Mouse (Mus musculus) midbrain, embryonic 11.5 days (tissue): ENCODE data around the gene Twnk. TPM values are rescaled to one million over a fixed set of nuclear protein-coding genes. Genes with fewer than 3 reads are reported as not detected.

ENCODE experiments used
- ATAC-seq: fragments of 200-750 bp; cut with Nextera tagmentation; 2 replicates; pipeline ENCODE4 v1.8.0; 2017; ENCODE audit warnings: moderate TSS enrichment, moderate library complexity; ENCODE audit not compliant: low FRiP score
- DNase-seq: peaks from one replicate; pipeline ENCODE4 v3.0.0; 2015; ENCODE audit warnings: low spot score; ENCODE audit errors: missing footprints
- H3K27ac ChIP-seq: fragments of 300-500 bp; sonication (generic); 2 replicates; pipeline ENCODE4 v1.5.1; 2014; ENCODE audit warnings: low read depth, low read length
- H3K27me3 ChIP-seq: fragments of 300-500 bp; sonication (generic); 2 replicates; pipeline ENCODE4 v1.6.1; 2014; ENCODE audit warnings: mild to moderate bottlenecking, low read length, moderate library complexity, mixed read lengths; ENCODE audit not compliant: control insufficient read depth, insufficient read depth
- H3K36me3 ChIP-seq: fragments of 300-500 bp; sonication (generic); 2 replicates; pipeline ENCODE4 v1.6.1; 2014; ENCODE audit warnings: mild to moderate bottlenecking, low read length, moderate library complexity, mixed read lengths; ENCODE audit not compliant: control insufficient read depth, insufficient read depth
- H3K4me1 ChIP-seq: fragments of 300-500 bp; sonication (generic); 2 replicates; pipeline ENCODE4 v1.6.1; 2014; ENCODE audit warnings: low read length; ENCODE audit not compliant: control insufficient read depth, insufficient read depth
- H3K4me2 ChIP-seq: fragments of 300-500 bp; sonication (generic); 2 replicates; pipeline ENCODE4 v1.6.1; 2014; ENCODE audit warnings: mild to moderate bottlenecking, moderate library complexity
- H3K4me3 ChIP-seq: fragments of 300-500 bp; sonication (generic); 2 replicates; pipeline ENCODE4 v1.5.1; 2014; ENCODE audit warnings: low read depth, low read length
- H3K9ac ChIP-seq: fragments of 300-500 bp; sonication (generic); 2 replicates; pipeline ENCODE4 v1.6.1; 2014; ENCODE audit warnings: low read length
- H3K9me3 ChIP-seq: fragments of 300-500 bp; sonication (generic); 2 replicates; pipeline ENCODE4 v1.6.1; 2016; ENCODE audit warnings: low read length; ENCODE audit not compliant: control insufficient read depth
- WGBS: fragments of 180-500 bp; shearing (Covaris S2); extraction: QIAGEN DNeasy Blood & Tissue Kit; methylation state at CpG from one replicate; pipeline ENCODE4 v1.1.7; 2014; 5-methylcytosine and 5-hydroxymethylcytosine counted together
- polyA plus RNA-seq: library from polyadenylated mRNA; unstranded; fragments of >200 nt; fragmentation: Nextera tagmentation; extraction: Ambion mirVana; gene quantifications from 2 replicates; pipeline ENCODE4 v1.2.1, GENCODE M21; 2014

Twnk gene
- polyA plus RNA-seq, 1 experiment from 2014 or later, result 14.2 TPM

DNA sequence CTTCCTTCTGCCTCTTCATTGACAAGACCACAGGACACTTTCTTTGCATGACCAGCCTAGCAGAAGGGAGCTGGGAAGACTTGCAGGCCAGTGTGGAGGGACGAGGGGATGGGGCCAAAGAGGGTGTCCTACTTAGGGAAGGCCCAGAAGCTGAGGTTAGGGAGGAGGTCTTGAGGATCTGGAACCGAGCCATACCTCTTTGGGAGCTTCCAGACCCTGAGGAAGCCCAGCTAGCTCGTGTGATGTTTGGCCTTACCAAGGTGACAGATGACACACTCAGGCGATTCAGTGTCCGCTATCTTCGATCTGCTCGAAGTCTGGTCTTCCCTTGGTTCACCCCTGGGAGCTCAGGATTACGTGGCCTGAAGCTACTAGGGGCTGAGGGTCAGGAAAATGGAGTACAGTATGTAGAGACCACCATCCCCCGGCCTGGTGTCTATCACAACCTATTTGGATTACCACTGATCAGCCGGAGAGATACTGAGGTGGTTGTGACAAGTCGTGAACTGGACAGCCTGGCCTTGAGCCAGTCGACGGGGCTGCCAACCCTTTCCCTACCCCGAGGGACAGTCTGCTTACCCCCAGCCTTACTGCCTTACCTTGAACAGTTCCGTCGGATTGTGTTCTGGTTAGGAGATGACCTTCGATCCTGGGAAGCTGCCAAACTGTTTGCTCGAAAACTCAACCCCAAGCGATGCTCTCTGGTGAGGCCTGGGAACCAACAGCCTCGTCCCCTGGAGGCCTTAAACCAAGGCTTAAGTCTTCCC, 2.1 kb downstream of the Twnk start:
- Histone ChIP-seq H3K4me3 (peak overlapping the region; percentile 70; the same call in 1 of the 2 replicates), H3K36me3 (peaks cover 9% of the 10 kb centered on the region), H3K9ac (no peak overlapping the region), H3K4me2 (peak overlapping the region; percentile 75), H3K27me3 (no peaks in the 10 kb centered on the region), H3K4me1 (peaks cover 14% of the 10 kb centered on the region; the same call in 1 of the 2 replicates), H3K27ac (no peak overlapping the region), H3K9me3 (no peaks in the 10 kb centered on the region)
- no peak for ATAC-seq
- no peak for DNase-seq
- WGBS, result 94% methylated on average over 20 of the region's 20 CpGs

DNA sequence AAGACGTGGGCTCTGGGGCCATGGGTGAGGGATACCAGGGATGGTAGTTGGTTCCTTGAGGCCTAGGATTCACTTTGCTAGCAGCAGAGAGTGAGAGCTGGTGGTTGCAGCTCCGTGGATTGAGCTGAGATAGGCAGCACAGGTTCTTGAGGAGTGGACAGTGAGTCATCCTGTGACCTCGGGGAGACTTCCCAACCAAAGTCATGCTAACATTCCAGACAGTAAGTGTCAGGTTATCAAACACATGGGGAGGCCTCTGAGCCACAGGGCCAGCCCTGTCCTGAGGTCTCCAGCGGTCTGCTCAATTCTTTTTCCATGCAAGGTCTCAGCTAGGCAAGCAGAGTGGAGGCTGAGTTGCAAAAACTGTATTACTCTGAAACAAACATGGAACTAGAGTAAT, 5.2 kb downstream of the Twnk start:
- no peak overlapping the region for H3K9ac ChIP-seq
- H3K4me2 ChIP-seq, result no peak overlapping the region
- no peaks in the 10 kb centered on the region for H3K27me3 ChIP-seq
- no peaks in the 10 kb centered on the region for H3K9me3 ChIP-seq
- 94% methylated on average over 4 of the region's 4 CpGs for WGBS
- ATAC-seq (no peak), DNase-seq (no peak)
- H3K27ac ChIP-seq, result no peak overlapping the region
- H3K4me3 ChIP-seq, result no peak overlapping the region
- peaks cover 7% of the 10 kb centered on the region for H3K36me3 ChIP-seq
- H3K4me1 ChIP-seq, result peaks cover 17% of the 10 kb centered on the region

DNA sequence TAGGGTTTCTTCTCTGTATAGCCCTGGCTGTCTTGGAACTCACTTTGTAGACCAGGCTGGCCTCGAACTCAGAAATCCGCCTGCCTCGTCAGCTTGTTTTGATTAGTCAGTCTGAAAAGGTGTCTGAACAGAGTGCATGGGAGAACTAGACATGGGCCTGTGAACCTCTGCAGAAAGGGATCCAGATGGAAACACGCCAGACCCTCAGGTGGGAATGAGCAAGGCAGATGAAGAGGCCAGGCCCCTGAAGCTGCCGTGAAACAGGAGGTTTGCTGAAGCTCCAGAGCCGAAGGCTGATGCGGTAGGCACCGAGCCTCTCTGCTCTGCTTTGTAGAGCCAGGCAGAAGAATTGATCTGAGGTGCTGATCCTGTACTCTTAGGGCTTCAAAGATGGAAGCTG, 6.8 kb downstream of the Twnk start:
- peaks cover 26% of the 10 kb centered on the region for H3K4me1 ChIP-seq
- ATAC-seq (no peak), DNase-seq (no peak)
- no peaks in the 10 kb centered on the region for H3K9me3 ChIP-seq
- peak overlapping the region; percentile 48; the same call in 1 of the 2 replicates for H3K27ac ChIP-seq
- no peak overlapping the region for H3K9ac ChIP-seq
- 86% methylated on average over 8 of the region's 8 CpGs for WGBS
- H3K4me2 ChIP-seq, result no peak overlapping the region
- H3K4me3 ChIP-seq, result no peak overlapping the region
- H3K27me3 ChIP-seq, result no peaks in the 10 kb centered on the region
- peaks cover 7% of the 10 kb centered on the region for H3K36me3 ChIP-seq

DNA sequence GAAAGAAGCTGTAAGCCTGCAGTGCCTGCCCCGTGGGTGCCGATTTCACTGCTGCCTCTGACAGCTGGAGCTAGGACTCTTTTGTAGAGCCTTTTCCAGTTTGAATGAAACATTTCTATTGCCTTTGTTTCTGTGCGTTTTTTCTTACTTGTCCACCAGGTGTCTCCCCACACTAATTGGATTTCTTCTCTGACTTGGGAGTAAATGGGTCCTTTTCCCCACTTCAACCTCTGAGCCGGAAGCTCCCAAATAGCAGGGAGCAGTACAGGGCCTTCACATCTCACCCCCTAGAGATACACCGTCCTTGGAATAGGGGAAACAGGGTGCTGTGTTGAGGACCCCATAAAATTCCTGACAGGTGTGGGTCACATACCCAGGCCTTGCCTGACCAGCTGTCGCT, 7.2 kb downstream of the Twnk start:
- no peak overlapping the region for H3K4me2 ChIP-seq
- H3K9ac ChIP-seq, result no peak overlapping the region
- H3K9me3 ChIP-seq, result no peaks in the 10 kb centered on the region
- peaks cover 24% of the 10 kb centered on the region for H3K4me1 ChIP-seq
- H3K27ac ChIP-seq, result peak overlapping the region; percentile 48; the same call in 1 of the 2 replicates
- no peaks in the 10 kb centered on the region for H3K27me3 ChIP-seq
- WGBS, result 39% methylated on average over 6 of the region's 6 CpGs
- peaks cover 7% of the 10 kb centered on the region for H3K36me3 ChIP-seq
- no peak for ATAC-seq
- H3K4me3 ChIP-seq, result no peak overlapping the region
- DNase-seq, result no peak

DNA sequence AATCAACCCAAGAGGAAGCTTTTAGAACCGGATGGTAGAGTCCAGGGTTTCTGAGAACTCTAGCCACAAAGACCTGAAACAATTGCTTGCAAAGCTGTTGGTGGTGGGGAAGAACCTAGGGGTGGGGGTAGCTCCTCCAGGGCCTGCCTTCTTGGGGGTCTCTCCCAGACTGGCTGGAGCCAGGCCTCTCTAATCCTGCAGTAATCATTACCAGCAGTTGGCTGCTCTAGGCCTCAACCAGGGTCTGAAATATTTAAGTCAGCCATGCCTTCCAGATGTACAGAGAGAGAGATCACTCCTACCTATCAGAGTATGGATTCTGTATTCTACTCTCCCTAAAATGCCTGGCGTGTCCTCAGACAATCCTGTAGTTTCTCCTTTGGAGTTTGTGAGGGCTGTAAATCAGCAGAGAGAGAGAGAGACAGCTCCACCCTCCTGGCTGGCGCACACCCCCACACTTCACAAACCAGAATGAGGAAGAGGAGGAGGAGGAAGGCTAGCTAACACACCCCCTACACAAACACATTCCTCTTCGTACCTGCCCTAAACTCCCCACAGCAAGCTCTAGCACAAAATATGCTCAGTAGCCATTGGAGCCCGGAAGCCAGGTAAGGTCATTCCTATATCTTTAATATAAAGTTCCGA, 8.2 kb downstream of the Twnk start:
- Histone ChIP-seq H3K9me3 (no peaks in the 10 kb centered on the region), H3K4me3 (no peak overlapping the region), H3K27me3 (no peaks in the 10 kb centered on the region), H3K27ac (no peak overlapping the region), H3K4me2 (no peak overlapping the region), H3K36me3 (peaks cover 7% of the 10 kb centered on the region), H3K4me1 (peaks cover 24% of the 10 kb centered on the region), H3K9ac (no peak overlapping the region)
- DNase-seq, result peak; percentile 84
- no peak for ATAC-seq
- 69% methylated on average over 6 of the region's 6 CpGs for WGBS

DNA sequence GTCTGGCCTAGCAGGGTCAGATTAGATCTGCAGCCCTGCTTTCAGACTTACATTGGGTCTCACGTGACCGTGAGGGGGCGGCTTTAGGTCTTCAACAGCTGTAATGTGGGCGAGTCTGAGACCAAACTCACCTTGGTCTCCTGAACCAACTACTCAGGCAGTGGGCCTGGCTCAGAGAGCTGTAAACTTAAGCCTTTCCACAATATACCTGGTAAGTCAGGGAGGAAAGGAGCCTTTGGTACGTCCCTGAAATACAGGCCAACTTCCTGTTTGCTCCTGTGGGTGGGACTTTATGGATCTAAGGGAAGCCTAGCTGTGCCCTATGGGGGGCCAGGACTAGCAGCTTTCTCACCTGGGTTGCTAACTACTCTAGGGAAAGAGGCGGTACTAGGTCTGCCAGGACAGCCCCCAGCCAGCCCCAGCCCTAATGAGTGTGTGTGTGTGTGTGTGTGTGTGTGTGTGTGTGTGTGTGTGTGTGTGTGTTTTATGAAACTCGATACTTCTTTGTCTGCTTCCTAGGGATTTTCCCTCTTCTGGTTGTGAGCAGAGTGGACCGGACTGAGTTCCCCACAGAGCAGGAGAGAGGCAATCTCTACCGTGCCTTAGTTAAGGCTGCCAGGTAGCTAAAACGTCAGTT, 9.0 kb downstream of the Twnk start, which contains the start of gene Lzts2:
TSS of gene Lzts2 (plus strand) at position 80 of the 637 bp plus-strand sequence.
- peak within 1 kb of the TSS; percentile 83 for H3K4me2 ChIP-seq
- H3K9ac ChIP-seq, result peak within 1 kb of the TSS; percentile 96
- H3K4me3 ChIP-seq, result peak within 1 kb of the TSS; percentile 75
- H3K36me3 ChIP-seq, result peaks cover 7% of the 10 kb centered on the region
- H3K9me3 ChIP-seq, result no peaks in the 10 kb centered on the region
- ATAC-seq (no peak), DNase-seq (peak; percentile 87)
- peaks cover 31% of the 10 kb centered on the region for H3K4me1 ChIP-seq
- peak within 1 kb of the TSS; percentile 20; the same call in 1 of the 2 replicates for H3K27ac ChIP-seq
- whole genome bisulfite sequencing, result 12% methylated on average over 9 of the region's 10 CpGs
- no peaks in the 10 kb centered on the region for H3K27me3 ChIP-seq

DNA sequence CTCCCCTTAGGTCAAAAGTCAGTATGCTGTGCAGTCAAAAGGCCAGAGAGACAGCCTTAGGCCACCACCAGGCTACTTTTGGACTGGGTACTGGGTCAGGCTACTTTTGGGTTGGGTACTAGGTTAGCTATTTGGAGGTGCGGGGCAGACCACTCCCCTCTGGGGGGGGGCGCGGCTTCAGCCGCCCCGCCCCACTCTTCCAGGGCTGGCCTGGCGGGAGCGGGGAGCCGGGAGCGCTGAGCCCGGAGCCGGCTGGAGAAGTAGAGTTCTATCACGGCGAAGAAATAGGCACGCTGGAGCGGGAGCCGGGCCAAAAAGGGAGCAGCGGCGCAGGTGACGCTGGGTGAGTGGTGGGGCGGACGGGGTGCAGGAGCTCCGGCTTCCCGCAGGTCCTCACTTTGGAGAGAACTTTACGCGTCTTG, 9.5 kb downstream of the Twnk start:
- H3K4me2 ChIP-seq, result peak overlapping the region; percentile 83
- H3K4me3 ChIP-seq, result peak overlapping the region; percentile 75
- H3K9me3 ChIP-seq, result no peaks in the 10 kb centered on the region
- H3K4me1 ChIP-seq, result peaks cover 33% of the 10 kb centered on the region
- peak overlapping the region; percentile 96 for H3K9ac ChIP-seq
- no peaks in the 10 kb centered on the region for H3K27me3 ChIP-seq
- WGBS, result under 1% methylated on average over 22 of the region's 25 CpGs
- H3K36me3 ChIP-seq, result peaks cover 6% of the 10 kb centered on the region
- no peak for ATAC-seq
- H3K27ac ChIP-seq, result peak overlapping the region; percentile 20; the same call in 1 of the 2 replicates
- DNase-seq, result peak; percentile 94

DNA sequence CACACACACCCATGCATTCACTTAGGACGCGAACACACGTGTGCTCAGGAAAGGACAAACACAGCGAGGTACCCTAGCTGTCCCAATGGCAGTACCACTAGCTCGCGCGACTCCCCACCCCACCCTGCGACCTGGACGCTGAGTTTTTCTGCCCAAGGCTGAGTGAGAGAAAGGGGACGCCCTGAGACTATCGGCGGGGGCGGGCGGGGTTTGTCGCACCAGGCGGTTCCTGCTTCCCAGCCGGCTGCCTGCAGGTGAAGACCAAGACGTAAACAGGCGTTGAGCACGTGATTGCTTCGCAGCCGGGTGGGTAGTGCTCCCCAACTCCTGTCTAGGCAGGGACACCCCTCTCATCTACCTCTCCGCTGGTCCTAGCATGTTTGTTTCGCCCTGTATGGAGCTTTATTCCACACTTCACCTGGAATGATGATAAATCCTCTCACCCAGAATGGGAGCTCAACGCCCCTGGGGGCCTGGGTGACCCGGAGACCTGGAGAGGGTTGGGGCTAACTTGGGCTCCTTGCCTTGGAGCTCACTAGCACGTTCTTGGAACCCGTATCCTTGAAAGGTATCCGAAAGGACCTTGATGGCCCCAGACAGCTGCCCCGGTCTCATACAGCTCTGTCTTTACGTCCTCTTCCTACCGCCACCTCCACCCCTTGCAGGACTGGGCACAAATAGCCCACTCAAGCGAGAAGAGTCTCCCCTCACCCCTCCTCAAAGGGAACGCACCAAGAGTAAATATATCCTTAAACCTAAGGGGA, 10.2 kb downstream of the Twnk start:
- no peak for ATAC-seq
- H3K4me1 ChIP-seq, result peaks cover 39% of the 10 kb centered on the region
- WGBS, result under 1% methylated on average over 34 of the region's 34 CpGs

More for the DNA sequence above, 10.2 kb downstream of the Twnk start:
- no peaks in the 10 kb centered on the region; the same call in 1 of the 2 replicates for H3K36me3 ChIP-seq
- H3K27ac ChIP-seq, result peak overlapping the region; percentile 96
- no peaks in the 10 kb centered on the region for H3K27me3 ChIP-seq
- peak overlapping the region; percentile 75 for H3K4me3 ChIP-seq
- H3K4me2 ChIP-seq, result peak overlapping the region; percentile 83
- peak; percentile 95 for DNase-seq
- H3K9me3 ChIP-seq, result no peaks in the 10 kb centered on the region
- peak overlapping the region; percentile 96 for H3K9ac ChIP-seq
